Mouse (Mus musculus) midbrain, embryonic 13.5 days (tissue): ENCODE results near the gene Cdc7. TPM values are rescaled to one million over a fixed set of nuclear protein-coding genes. Genes with fewer than 3 reads are reported as not detected.

ENCODE experiments used
- ATAC-seq: fragments of 200-750 bp; cut with Nextera tagmentation; 2 replicates; pipeline ENCODE4 v1.8.0; 2017; ENCODE audit warnings: mild to moderate bottlenecking, moderate TSS enrichment, moderate library complexity
- H3K27ac ChIP-seq: fragments of 300-500 bp; sonication (generic); 2 replicates; pipeline ENCODE4 v1.5.1; 2015; ENCODE audit warnings: inconsistent platforms, mild to moderate bottlenecking, moderate library complexity
- H3K27me3 ChIP-seq: fragments of 300-500 bp; sonication (generic); 2 replicates; pipeline ENCODE4 v1.6.1; 2015; ENCODE audit warnings: mild to moderate bottlenecking, inconsistent platforms
- H3K36me3 ChIP-seq: fragments of 300-500 bp; sonication (generic); 2 replicates; pipeline ENCODE4 v1.6.1; 2015; ENCODE audit warnings: mild to moderate bottlenecking, inconsistent platforms
- H3K4me1 ChIP-seq: fragments of 300-500 bp; sonication (generic); replicated peaks from 2 replicates; pipeline ENCODE4 v1.6.1; 2015; ENCODE audit warnings: inconsistent platforms
- H3K4me2 ChIP-seq: fragments of 300-500 bp; sonication (generic); replicated peaks from 2 replicates; pipeline ENCODE4 v1.6.1; 2015; ENCODE audit warnings: moderate library complexity, mild to moderate bottlenecking, inconsistent platforms
- H3K4me3 ChIP-seq: fragments of 300-500 bp; sonication (generic); replicated peaks from 2 replicates; pipeline ENCODE4 v1.5.1; 2015; ENCODE audit warnings: mild to moderate bottlenecking, inconsistent platforms
- H3K9ac ChIP-seq: fragments of 300-500 bp; sonication (generic); replicated peaks from 2 replicates; pipeline ENCODE4 v1.6.1; 2015; ENCODE audit warnings: mild to moderate bottlenecking, inconsistent platforms
- H3K9me3 ChIP-seq: fragments of 300-500 bp; sonication (generic); 2 replicates; pipeline ENCODE4 v1.6.1; 2016; ENCODE audit warnings: mild to moderate bottlenecking, inconsistent platforms
- WGBS: fragments of 180-500 bp; shearing (Covaris S2); methylation state at CpG from one replicate; pipeline ENCODE4 v1.1.7; 2015; 5-methylcytosine and 5-hydroxymethylcytosine counted together
- polyA plus RNA-seq: library from polyadenylated mRNA; unstranded; fragments of >200 nt; fragmentation: Nextera tagmentation; extraction: Ambion mirVana; gene quantifications from 2 replicates; pipeline ENCODE4 v1.2.1, GENCODE M21; 2015

The Cdc7 gene
- polyA plus RNA-seq, 1 experiment from 2014 or later: 44.4 TPM

GRCm38 (mm10) chr5:106995886-106996538, 31.9 kb downstream of the Cdc7 start:
- H3K36me3 ChIP-seq: no peaks in the 10 kb centered on the region
- peak; percentile 56; the same call in 1 of the 2 replicates for ATAC-seq
- H3K27me3 ChIP-seq: 0 out of 2 replicates have a peak, but pooled peaks cover 5% of the 10 kb centered on the region
- H3K9ac ChIP-seq: no peak overlapping the region
- WGBS: 38% methylated on average over 5 of the region's 5 CpGs
- H3K9me3 ChIP-seq: no peaks in the 10 kb centered on the region
- H3K4me2 ChIP-seq: no peak overlapping the region
- no peak overlapping the region for H3K4me3 ChIP-seq
- H3K4me1 ChIP-seq: no peaks in the 10 kb centered on the region; the same call in 1 of the 2 replicates
- H3K27ac ChIP-seq: no peak overlapping the region

GRCm38 (mm10) chr5:106996539-106997244, 32.6 kb downstream of the Cdc7 start:
- H3K4me1 ChIP-seq: peaks cover 4% of the 10 kb centered on the region
- no peak overlapping the region for H3K4me3 ChIP-seq
- H3K36me3 ChIP-seq: no peaks in the 10 kb centered on the region
- no peak for ATAC-seq
- 0 out of 2 replicates have a peak, but pooled peaks cover 4% of the 10 kb centered on the region for H3K27me3 ChIP-seq
- H3K27ac ChIP-seq: no peak overlapping the region
- H3K9ac ChIP-seq: no peak overlapping the region
- no peaks in the 10 kb centered on the region for H3K9me3 ChIP-seq
- H3K4me2 ChIP-seq: no peak overlapping the region
- 78% methylated on average over 7 of the region's 7 CpGs for WGBS

- Histone ChIP-seq H3K36me3 (no peaks in the 10 kb centered on the region), H3K4me2 (no peak overlapping the region), H3K27ac (no peak overlapping the region), H3K4me1 (peaks cover 7% of the 10 kb centered on the region), H3K27me3 (0 out of 2 replicates have a peak, but pooled peaks cover 2% of the 10 kb centered on the region), H3K9me3 (peaks cover 3% of the 10 kb centered on the region; the same call in 1 of the 2 replicates), H3K4me3 (no peak overlapping the region), H3K9ac (no peak overlapping the region)
- no peak for ATAC-seq
- 43% methylated on average over 11 of the region's 11 CpGs for whole genome bisulfite sequencing
Measured at GRCm38 (mm10) chr5:107001396-107002090, 37.4 kb downstream of the Cdc7 start.

GRCm38 (mm10) chr5:107002091-107002416, 37.9 kb downstream of the Cdc7 start:
- Histone ChIP-seq H3K27me3 (0 out of 2 replicates have a peak, but pooled peaks cover 2% of the 10 kb centered on the region), H3K4me3 (no peak overlapping the region), H3K4me1 (peaks cover 7% of the 10 kb centered on the region), H3K4me2 (no peak overlapping the region), H3K27ac (no peak overlapping the region), H3K9ac (no peak overlapping the region), H3K36me3 (no peaks in the 10 kb centered on the region), H3K9me3 (peaks cover 3% of the 10 kb centered on the region; the same call in 1 of the 2 replicates)
- WGBS: 28% methylated on average over 5 of the region's 5 CpGs
- no peak for ATAC-seq

GRCm38 (mm10) chr5:107009721-107010120, 45.6 kb downstream of the Cdc7 start:
- Histone ChIP-seq H3K27me3 (no peaks in the 10 kb centered on the region), H3K4me2 (no peak overlapping the region), H3K9me3 (peaks cover 3% of the 10 kb centered on the region; the same call in 1 of the 2 replicates), H3K9ac (no peak overlapping the region), H3K36me3 (no peaks in the 10 kb centered on the region), H3K4me3 (no peak overlapping the region), H3K4me1 (0 out of 2 replicates have a peak, but pooled peaks cover 5% of the 10 kb centered on the region), H3K27ac (no peak overlapping the region)
- 95% methylated on average over 3 of the region's 3 CpGs for WGBS
- ATAC-seq: no peak

GRCm38 (mm10) chr5:107010300-107010699, 46.2 kb downstream of the Cdc7 start:
- no peaks in the 10 kb centered on the region for H3K27me3 ChIP-seq
- H3K4me3 ChIP-seq: no peak overlapping the region
- peaks cover 3% of the 10 kb centered on the region; the same call in 1 of the 2 replicates for H3K9me3 ChIP-seq
- peaks cover 7% of the 10 kb centered on the region; the same call in 1 of the 2 replicates for H3K4me1 ChIP-seq
- no peak overlapping the region for H3K9ac ChIP-seq
- no peaks in the 10 kb centered on the region for H3K36me3 ChIP-seq
- H3K27ac ChIP-seq: no peak overlapping the region
- ATAC-seq: no peak
- H3K4me2 ChIP-seq: no peak overlapping the region
- WGBS: 83% methylated on average over 3 of the region's 3 CpGs

- WGBS: 59% methylated on average over 7 of the region's 7 CpGs
- Histone ChIP-seq H3K4me2 (no peak overlapping the region), H3K27ac (no peak overlapping the region), H3K9ac (no peak overlapping the region), H3K9me3 (no peaks in the 10 kb centered on the region), H3K4me1 (peaks cover 13% of the 10 kb centered on the region; the same call in 1 of the 2 replicates), H3K27me3 (no peaks in the 10 kb centered on the region), H3K4me3 (no peak overlapping the region), H3K36me3 (no peaks in the 10 kb centered on the region)
- ATAC-seq: no peak
Measured at GRCm38 (mm10) chr5:107011316-107012029, 47.4 kb downstream of the Cdc7 start.

GRCm38 (mm10) chr5:107012030-107012715, 48.1 kb downstream of the Cdc7 start:
- Histone ChIP-seq H3K4me1 (peaks cover 13% of the 10 kb centered on the region; the same call in 1 of the 2 replicates), H3K4me2 (no peak overlapping the region), H3K27ac (no peak overlapping the region), H3K4me3 (no peak overlapping the region), H3K27me3 (no peaks in the 10 kb centered on the region), H3K9ac (no peak overlapping the region), H3K36me3 (no peaks in the 10 kb centered on the region), H3K9me3 (no peaks in the 10 kb centered on the region)
- 47% methylated on average over 11 of the region's 11 CpGs for WGBS
- ATAC-seq: no peak

- Histone ChIP-seq H3K4me2 (no peak overlapping the region), H3K4me3 (no peak overlapping the region), H3K27me3 (no peaks in the 10 kb centered on the region), H3K9me3 (no peaks in the 10 kb centered on the region), H3K36me3 (no peaks in the 10 kb centered on the region), H3K4me1 (peaks cover 13% of the 10 kb centered on the region; the same call in 1 of the 2 replicates), H3K9ac (no peak overlapping the region), H3K27ac (no peak overlapping the region)
- WGBS: 78% methylated on average over 2 of the region's 2 CpGs
- no peak for ATAC-seq
Measured at GRCm38 (mm10) chr5:107013393-107013792, 49.3 kb downstream of the Cdc7 start.

- ATAC-seq: no peak
- H3K9ac ChIP-seq: no peak overlapping the region
- H3K27me3 ChIP-seq: no peaks in the 10 kb centered on the region
- no peaks in the 10 kb centered on the region for H3K36me3 ChIP-seq
- no peak overlapping the region for H3K4me3 ChIP-seq
- H3K4me1 ChIP-seq: peaks cover 13% of the 10 kb centered on the region; the same call in 1 of the 2 replicates
- no peak overlapping the region for H3K27ac ChIP-seq
- 85% methylated on average over 7 of the region's 7 CpGs for WGBS
- no peak overlapping the region for H3K4me2 ChIP-seq
- H3K9me3 ChIP-seq: no peaks in the 10 kb centered on the region
Measured at GRCm38 (mm10) chr5:107014146-107014545, 50.0 kb downstream of the Cdc7 start.

- Histone ChIP-seq H3K4me2 (no peak overlapping the region), H3K4me3 (no peak overlapping the region), H3K4me1 (peaks cover 13% of the 10 kb centered on the region; the same call in 1 of the 2 replicates), H3K27ac (no peak overlapping the region), H3K27me3 (no peaks in the 10 kb centered on the region), H3K9me3 (no peaks in the 10 kb centered on the region), H3K9ac (no peak overlapping the region), H3K36me3 (no peaks in the 10 kb centered on the region)
- ATAC-seq: no peak
- 66% methylated on average over 2 of the region's 2 CpGs for WGBS
Measured at GRCm38 (mm10) chr5:107015046-107015421, 50.9 kb downstream of the Cdc7 start.
